Mouse (Mus musculus): ENCODE measurements around the gene Ifitm5. TPM values are rescaled to one million over a fixed set of nuclear protein-coding genes. Genes with fewer than 3 reads are reported as not detected.

Gene Ifitm5
- polyA plus RNA-seq, 1 experiment: 1.9 TPM

DNA sequence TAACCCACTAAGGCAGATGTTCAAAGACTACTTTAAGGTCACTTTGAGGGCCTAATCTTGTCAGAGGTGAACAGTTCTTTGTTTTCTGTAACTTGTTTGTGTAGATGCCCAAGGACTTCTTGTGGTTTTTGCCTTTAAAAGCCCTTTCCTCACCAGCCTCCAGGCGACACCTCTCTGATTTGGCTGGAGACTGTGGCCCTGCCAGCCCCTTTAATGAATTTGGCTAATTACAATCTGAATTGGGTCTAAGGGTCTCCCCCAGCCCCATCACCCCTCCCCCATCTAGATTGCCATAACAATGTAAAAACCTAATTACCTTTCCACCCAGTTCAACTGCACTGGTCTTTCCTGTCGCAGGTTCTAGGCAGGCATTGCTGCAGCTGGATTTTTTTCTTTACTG lies 12.6 kb upstream of the Ifitm5 start:
- Histone ChIP-seq H3K27ac (ENCODE audit: insufficient read depth, low read depth, low read length) (no peak overlapping the region), H3K4me3 (ENCODE audit: insufficient read depth, low read length) (no peak overlapping the region), H3K4me1 (ENCODE audit: control insufficient read depth, insufficient read depth, low read length) (no peaks in the 10 kb centered on the region)
- TF ChIP-seq POLR2A (IDR thresholded peaks at IDR 0.05; ENCODE audit: borderline replicate concordance, low read depth, low read length) (no peak), CTCF (IDR thresholded peaks at IDR 0.05; ENCODE audit: low read depth, low read length) (no peak)

DNA sequence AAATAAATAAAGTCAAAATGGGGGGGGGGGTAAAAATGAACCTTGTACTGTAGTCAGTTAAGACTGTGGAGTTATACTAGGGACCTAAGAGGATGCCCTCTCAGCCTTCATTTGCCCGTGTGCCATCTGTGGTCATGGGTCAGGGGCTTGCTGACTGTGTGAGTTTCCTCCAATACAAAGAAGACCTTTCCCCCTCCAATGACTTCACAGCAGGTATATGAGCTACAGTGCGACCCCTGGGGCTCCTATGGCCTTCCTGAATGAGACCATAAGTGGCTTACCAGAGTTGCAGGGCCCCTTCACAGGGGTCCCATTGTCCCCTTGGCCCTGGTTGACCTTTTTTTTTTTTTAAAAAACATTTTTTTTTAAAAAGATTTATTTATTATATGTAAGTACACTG lies 11.3 kb upstream of the Ifitm5 start:
- Histone ChIP-seq H3K4me1 (ENCODE audit: control insufficient read depth, insufficient read depth, low read length) (peaks cover 7% of the 10 kb centered on the region), H3K27ac (ENCODE audit: insufficient read depth, low read depth, low read length) (no peak overlapping the region), H3K4me3 (ENCODE audit: insufficient read depth, low read length) (no peak overlapping the region)
- TF ChIP-seq POLR2A (IDR thresholded peaks at IDR 0.05; ENCODE audit: borderline replicate concordance, low read depth, low read length) (no peak), CTCF (IDR thresholded peaks at IDR 0.05; ENCODE audit: low read depth, low read length) (no peak)

- TF ChIP-seq CTCF (IDR thresholded peaks at IDR 0.05; ENCODE audit: low read depth, low read length): no peak
- no peak for TF ChIP-seq POLR2A (IDR thresholded peaks at IDR 0.05; ENCODE audit: borderline replicate concordance, low read depth, low read length)
- Histone ChIP-seq H3K27ac (ENCODE audit: insufficient read depth, low read depth, low read length) (no peak overlapping the region), H3K4me3 (ENCODE audit: insufficient read depth, low read length) (no peak overlapping the region), H3K4me1 (ENCODE audit: control insufficient read depth, insufficient read depth, low read length) (peaks cover 11% of the 10 kb centered on the region)
These were observed 9.9 kb upstream of the Ifitm5 start for GRCm38 (mm10) chr7:140960026-140960425.

DNA sequence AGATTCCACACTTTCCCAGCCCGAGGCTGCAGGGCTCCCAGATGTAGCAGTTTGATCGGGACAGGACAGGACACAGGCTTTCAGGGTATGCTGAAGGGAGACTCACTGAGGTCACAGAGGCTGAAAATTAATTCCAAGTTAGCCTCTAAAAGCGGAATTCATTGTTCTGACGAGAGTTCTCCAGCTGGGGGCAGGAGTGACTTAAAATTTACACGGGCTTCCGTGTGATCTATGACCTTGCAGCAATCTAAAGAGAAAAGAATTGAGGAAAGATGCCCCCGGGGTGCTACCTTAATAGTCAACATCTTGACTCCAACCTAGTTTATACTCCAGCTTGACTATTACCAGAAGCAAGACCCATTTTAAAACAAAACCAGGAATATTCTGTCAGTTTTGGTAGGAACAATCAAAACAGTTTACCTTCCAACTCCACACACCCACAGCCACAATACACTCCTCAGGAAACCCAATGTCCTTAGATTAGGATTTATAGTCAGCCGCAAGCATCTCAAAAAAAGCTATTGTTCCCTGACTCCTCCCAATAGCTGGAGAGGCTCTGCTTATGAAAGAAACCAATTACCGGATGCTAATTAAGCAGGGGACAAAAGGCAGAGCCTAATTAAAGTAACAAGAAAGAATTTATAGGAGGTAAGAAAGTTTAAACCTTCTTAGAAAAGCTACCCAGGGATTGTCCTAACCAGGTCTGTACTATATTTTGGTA lies 9.2 kb upstream of the Ifitm5 start:
- peaks cover 11% of the 10 kb centered on the region for H3K4me1 ChIP-seq (ENCODE audit: control insufficient read depth, insufficient read depth, low read length)
- TF ChIP-seq POLR2A (IDR thresholded peaks at IDR 0.05; ENCODE audit: borderline replicate concordance, low read depth, low read length) (no peak), CTCF (IDR thresholded peaks at IDR 0.05; ENCODE audit: low read depth, low read length) (0 out of 2 replicates have a peak, but pooled peaks have one; percentile 8)
- no peak overlapping the region for H3K27ac ChIP-seq (ENCODE audit: insufficient read depth, low read depth, low read length)
- no peak overlapping the region for H3K4me3 ChIP-seq (ENCODE audit: insufficient read depth, low read length)

DNA sequence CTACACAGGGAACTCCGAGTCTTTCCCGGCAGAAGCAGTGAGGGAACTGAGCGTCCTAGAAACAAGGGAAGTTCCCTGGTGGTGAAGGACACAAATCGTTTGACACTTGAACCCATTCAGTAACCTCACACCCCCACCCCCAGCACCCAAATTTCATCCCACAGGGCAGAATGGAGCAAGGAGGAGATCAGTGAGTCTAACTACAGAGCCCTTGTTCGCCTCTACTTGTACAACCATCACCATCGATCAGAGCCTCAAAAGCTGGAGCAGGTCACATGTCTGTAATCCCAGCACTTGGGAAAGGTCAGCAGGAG lies 6.4 kb upstream of the Ifitm5 start:
- Histone ChIP-seq H3K27ac (ENCODE audit: insufficient read depth, low read depth, low read length) (peak overlapping the region; percentile 87), H3K4me3 (ENCODE audit: insufficient read depth, low read length) (peak overlapping the region; percentile 78; the same call in 1 of the 2 replicates), H3K4me1 (ENCODE audit: control insufficient read depth, insufficient read depth, low read length) (peaks cover 30% of the 10 kb centered on the region)
- TF ChIP-seq POLR2A (IDR thresholded peaks at IDR 0.05; ENCODE audit: borderline replicate concordance, low read depth, low read length) (no peak), CTCF (IDR thresholded peaks at IDR 0.05; ENCODE audit: low read depth, low read length) (no peak)

GRCm38 (mm10) chr7:140955758-140956555 lies 5.9 kb upstream of the Ifitm5 start, which contains the start of the genes Gm45717 and Ifitm2:
Gene Gm45717, minus strand, starts transcription at chr7:140955937.
Gene Ifitm2, minus strand, starts transcription at chr7:140955987.
- Histone ChIP-seq H3K4me3 (ENCODE audit: insufficient read depth, low read length) (peak within 1 kb of the TSS; percentile 78), H3K27ac (ENCODE audit: insufficient read depth, low read depth, low read length) (peak within 1 kb of the TSS; percentile 87), H3K4me1 (ENCODE audit: control insufficient read depth, insufficient read depth, low read length) (peaks cover 35% of the 10 kb centered on the region)
- TF ChIP-seq CTCF (IDR thresholded peaks at IDR 0.05; ENCODE audit: low read depth, low read length) (no peak), POLR2A (IDR thresholded peaks at IDR 0.05; ENCODE audit: borderline replicate concordance, low read depth, low read length) (no peak)

- Histone ChIP-seq H3K4me1 (ENCODE audit: control insufficient read depth, insufficient read depth, low read length) (peaks cover 39% of the 10 kb centered on the region), H3K4me3 (ENCODE audit: insufficient read depth, low read length) (peak overlapping the region; percentile 78), H3K27ac (ENCODE audit: insufficient read depth, low read depth, low read length) (peak overlapping the region; percentile 87)
- TF ChIP-seq CTCF (IDR thresholded peaks at IDR 0.05; ENCODE audit: low read depth, low read length) (no peak), POLR2A (IDR thresholded peaks at IDR 0.05; ENCODE audit: borderline replicate concordance, low read depth, low read length) (0 out of 2 replicates have a peak, but pooled peaks have one; percentile 11)
These were observed 5.3 kb upstream of the Ifitm5 start for GRCm38 (mm10) chr7:140955342-140955741.

GRCm38 (mm10) chr7:140954733-140955071 lies 4.6 kb upstream of the Ifitm5 start:
- Histone ChIP-seq H3K27ac (ENCODE audit: insufficient read depth, low read depth, low read length) (peak overlapping the region; percentile 87), H3K4me3 (ENCODE audit: insufficient read depth, low read length) (peak overlapping the region; percentile 78), H3K4me1 (ENCODE audit: control insufficient read depth, insufficient read depth, low read length) (peaks cover 39% of the 10 kb centered on the region)
- TF ChIP-seq POLR2A (IDR thresholded peaks at IDR 0.05; ENCODE audit: borderline replicate concordance, low read depth, low read length): no peak
- TF ChIP-seq CTCF (IDR thresholded peaks at IDR 0.05; ENCODE audit: low read depth, low read length): no peak

DNA sequence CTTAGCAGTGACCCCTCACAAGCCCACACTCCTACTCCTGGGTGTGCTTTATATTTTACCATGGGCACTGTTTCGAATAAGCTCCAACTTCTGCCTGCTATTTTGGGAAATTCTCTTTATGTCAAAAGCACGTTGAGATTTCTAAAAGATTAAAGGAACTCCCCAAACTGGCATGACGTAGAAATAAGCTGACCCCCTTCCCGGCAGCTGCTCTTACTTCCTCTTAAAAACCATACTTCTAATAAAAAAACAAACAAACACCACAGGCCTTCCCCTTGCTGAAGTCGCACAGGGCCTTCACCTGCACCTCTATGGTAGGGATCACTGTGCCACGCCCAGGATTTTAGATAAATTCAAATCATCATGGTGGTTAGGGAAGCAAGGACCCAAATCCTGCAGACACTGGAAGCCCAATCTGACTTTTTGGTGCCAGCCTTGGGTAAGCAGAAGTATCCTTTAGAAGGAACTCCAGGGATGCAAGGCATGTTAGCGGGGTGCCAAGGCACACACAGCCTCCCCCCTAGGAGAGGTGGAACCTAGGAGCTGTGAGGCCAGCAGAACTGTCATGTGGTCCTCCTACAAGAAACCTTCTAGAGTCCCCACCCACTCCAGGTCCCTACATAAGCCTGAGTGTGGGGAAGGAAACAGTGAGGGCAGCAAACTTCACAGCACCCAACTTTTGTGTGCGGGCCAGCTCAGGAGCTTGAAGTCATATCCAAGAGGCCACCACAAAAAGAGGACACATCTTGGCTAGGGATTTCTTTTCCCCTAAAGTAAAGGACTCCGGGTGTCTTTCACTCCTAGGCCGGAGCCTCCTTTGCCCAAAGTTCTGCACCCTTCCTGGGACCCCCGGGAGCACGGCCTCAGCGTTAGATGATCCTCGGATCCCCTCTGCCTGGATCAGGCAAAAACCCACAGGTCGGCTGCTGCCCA lies 4.0 kb upstream of the Ifitm5 start:
- Histone ChIP-seq H3K4me3 (ENCODE audit: insufficient read depth, low read length) (peak overlapping the region; percentile 78), H3K27ac (ENCODE audit: insufficient read depth, low read depth, low read length) (peak overlapping the region; percentile 87), H3K4me1 (ENCODE audit: control insufficient read depth, insufficient read depth, low read length) (peaks cover 39% of the 10 kb centered on the region)
- no peak for TF ChIP-seq POLR2A (IDR thresholded peaks at IDR 0.05; ENCODE audit: borderline replicate concordance, low read depth, low read length)
- no peak for TF ChIP-seq CTCF (IDR thresholded peaks at IDR 0.05; ENCODE audit: low read depth, low read length)

All from bone marrow macrophage, adult 2 months (primary cell).